Mouse (Mus musculus) urinary bladder, postnatal 10 days (tissue): ENCODE measurements around the gene C9orf72.

Source experiments
- DNase-seq: peaks from one replicate; pipeline ENCODE4 v3.0.0; 2022; ENCODE audit warnings: low spot score

Gene C9orf72

DNA sequence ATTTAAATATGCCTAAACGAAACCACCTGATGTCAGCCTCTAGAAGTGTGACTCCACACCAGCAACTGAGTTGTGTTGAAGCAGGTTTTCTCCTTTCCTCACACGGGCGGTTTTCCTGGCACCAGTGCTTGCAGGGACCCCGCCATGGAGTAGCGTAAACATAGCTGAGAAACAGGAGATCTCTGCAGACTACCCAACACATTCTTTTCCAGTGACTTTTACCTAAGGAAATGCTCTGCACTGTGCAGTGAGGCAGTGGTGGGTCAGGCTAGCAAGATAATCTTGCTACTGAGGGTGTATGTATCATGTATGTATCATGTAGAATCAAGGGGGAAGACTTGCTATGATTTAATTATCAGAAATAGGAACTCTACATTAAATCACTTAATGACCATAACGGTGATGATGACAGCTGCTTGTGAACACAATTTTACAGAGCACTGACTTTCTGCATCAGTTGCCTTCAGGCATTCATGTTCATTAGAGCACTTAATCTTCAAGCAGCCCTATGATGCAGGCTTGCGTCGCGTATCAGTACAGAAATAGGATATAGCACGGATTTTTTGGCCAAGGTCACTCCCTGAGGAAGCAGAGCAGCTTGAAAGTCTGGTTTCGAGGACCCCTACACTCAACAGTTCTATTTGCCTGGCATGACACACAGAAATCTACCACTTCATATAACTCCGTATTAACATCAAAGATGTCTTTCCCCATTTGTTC lies 47.9 kb downstream of the C9orf72 start:
- no peak for DNase-seq

GRCm38 (mm10) chr4:35175566-35175965 lies 50.4 kb downstream of the C9orf72 start:
- DNase-seq: no peak

GRCm38 (mm10) chr4:35173551-35173950 lies 52.4 kb downstream of the C9orf72 start:
- DNase-seq: no peak

DNA sequence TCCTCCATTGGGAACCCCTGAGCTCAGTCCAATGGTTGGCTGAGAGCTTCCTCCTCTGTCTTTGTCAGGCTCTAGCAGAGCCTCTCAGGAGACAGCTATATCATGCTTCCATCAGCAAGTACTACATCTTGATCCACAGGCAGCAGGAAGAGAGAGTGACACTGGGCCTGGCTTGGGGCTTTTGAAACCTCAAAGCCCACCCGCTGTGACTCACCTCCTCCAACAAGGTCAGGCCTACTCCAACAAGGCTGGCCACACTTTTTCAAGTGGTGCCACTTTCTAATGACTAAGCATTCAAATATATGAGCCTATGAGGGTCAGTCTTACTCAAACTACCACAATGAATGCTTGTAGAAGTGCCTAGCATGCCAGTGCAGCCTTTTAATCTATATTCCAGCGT lies 53.5 kb downstream of the C9orf72 start:
- DNase-seq: no peak

DNA sequence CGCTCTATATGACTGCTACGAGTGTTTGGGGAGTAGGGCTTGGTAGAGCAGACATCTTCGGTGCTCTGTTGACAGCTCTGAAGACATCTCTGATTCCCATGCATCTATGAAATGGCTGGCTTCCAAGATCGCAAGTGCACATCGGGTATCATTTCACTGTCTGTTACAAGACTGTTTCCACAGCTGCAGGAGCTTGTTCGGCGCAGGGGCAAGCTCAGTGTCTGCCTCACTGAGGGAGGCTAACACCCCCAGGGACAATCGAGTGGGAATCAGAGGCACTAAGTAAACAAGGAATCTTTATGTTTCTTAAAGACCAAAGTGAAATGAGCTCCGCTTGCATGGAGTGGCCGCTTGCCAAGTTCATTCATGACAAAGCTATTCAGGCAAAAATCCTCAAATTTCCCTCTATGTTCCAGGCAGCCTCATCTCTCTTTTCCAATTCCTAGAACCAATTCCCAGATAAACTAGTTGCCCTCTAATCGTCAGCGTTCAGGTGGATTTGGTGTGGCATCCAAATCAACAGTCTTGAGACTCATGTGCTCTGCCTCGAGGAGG lies 56.3 kb downstream of the C9orf72 start:
- DNase-seq: no peak

DNA sequence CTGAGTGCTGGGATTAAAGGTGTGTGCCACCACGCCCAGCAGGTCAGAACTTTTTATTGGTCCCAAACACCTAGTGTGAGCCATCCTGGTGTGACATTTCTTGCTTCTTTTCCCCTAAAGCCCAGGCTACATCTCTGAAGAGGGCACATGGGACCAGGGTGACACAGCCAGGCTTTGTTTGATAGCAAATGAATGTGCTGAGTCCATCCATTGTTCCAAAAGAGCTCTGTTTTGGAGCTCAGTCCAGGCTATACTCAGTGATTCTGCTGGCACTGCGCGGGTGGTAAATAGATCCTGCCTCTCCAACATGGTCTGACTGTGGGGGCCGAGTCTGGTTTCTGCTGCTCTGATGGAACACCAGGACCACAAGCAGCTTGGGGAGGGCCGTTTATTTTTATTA lies 58.1 kb downstream of the C9orf72 start:
- DNase-seq: no peak

DNA sequence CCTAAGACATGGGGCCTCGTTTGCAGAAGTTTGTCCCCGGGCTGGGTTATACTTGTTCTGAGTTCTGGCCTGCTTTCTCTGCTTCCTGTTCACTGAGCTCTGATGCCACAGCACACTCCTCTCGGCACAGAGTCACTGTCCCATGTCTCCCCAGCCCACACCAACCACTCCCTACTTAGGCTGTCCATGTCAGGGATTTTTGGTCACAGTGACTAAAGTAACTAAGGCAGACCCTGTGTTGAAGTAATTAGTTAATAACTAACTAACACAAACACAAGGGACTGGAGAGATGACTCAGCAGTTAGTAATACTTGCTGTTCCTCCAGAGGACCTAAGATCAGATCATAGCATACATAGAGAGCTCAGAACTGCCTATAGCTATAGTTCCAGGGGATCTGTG lies 60.0 kb downstream of the C9orf72 start:
- DNase-seq: no peak

- DNase-seq: no peak
Measured at GRCm38 (mm10) chr4:35165275-35165674, 60.7 kb downstream of the C9orf72 start.

- DNase-seq: no peak
Measured at GRCm38 (mm10) chr4:35157815-35158214, 68.2 kb downstream of the C9orf72 start.

GRCm38 (mm10) chr4:35156751-35157611 lies 69.0 kb downstream of the C9orf72 start, which contains the start of gene Mob3b:
TSS of gene Mob3b (minus strand) at chr4:35157484.
- DNase-seq: peak; percentile 56

GRCm38 (mm10) chr4:35156149-35156611 lies 69.8 kb downstream of the C9orf72 start:
- DNase-seq: no peak

- no peak for DNase-seq
Measured at GRCm38 (mm10) chr4:35155132-35155922, 70.6 kb downstream of the C9orf72 start.

DNA sequence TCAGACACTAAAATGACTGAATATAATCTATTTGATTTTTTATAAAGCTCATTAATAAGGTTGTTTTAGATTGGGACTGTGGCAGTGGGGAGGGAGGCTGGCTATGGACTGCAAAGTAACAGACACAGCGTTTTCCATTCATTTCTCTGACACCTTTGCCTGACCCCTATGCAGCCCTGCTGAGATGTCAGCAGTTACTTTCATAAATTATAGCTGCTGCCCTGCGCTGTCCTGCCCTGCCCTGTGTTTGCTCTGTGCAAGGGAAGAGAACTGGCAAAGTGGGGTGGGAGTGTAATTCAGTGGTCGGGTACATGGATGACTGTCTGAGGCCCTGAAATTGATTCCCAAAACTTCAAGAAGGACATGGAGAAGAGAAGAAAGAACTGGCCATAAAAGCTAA lies 71.9 kb downstream of the C9orf72 start:
- DNase-seq: no peak

DNA sequence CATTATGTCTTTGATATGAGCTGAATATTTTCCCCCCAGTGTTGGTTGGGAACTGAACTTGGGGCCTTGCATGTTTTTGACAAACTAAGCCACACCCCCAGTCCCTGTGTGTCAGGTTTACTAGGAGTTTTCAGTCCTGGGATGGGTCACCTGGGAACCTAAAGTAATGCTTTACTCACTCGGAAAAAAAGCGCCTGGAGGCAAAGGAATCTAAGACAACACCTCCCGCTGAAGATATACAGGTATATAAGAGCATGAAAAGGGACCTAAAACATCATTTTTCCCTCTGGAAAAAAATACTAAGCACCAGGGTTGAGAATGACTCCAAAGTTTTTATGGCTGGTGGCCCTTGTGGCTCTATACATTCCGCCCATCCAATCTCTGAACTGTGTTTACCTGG lies 74.2 kb downstream of the C9orf72 start, which contains the start of gene Ifnk:
Gene Ifnk, plus strand, starts transcription at position 301 of the 400 bp plus-strand sequence.
- DNase-seq: no peak

- no peak for DNase-seq
Measured at GRCm38 (mm10) chr4:35150706-35151105, 75.3 kb downstream of the C9orf72 start.

DNA sequence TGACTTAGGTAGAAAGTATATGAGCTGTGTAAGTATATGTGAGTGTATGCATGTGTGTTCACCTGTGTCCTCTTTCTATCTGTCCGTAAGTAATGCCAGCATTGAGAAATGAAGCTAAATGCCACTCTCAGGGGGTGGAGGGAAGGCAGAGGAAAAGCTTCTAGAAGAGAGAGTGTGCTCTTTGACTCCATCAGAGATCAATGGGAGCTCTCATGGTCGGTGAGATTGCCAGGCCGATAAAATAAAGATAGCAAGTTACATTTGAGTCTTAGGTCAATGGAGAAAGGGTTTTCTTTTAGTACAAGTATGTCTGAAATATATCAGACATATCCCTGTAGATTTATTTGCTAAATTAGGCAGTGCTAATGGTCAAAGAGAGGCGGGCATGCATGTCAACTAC lies 77.6 kb downstream of the C9orf72 start:
- no peak for DNase-seq

DNA sequence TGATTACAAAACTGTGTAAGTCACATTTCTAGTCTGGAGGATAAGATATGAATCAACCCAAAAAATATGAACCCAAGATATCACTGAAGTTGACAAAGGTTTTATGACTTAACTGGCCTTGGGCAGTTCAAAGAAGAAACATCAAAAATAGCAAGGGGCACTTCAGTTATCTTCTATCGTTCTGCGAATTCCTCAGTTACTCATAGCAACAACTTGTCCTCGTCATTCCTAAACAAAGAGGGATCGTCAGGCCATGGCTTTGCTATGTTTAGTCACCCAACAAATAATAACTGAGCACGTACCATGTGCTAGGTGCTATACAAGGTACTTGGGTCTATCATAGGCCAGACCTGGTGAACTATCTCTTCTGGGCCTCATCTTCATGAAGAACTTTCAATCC lies 79.4 kb downstream of the C9orf72 start:
- no peak for DNase-seq

- no peak for DNase-seq
Measured at GRCm38 (mm10) chr4:35145726-35146125, 80.2 kb downstream of the C9orf72 start.

DNA sequence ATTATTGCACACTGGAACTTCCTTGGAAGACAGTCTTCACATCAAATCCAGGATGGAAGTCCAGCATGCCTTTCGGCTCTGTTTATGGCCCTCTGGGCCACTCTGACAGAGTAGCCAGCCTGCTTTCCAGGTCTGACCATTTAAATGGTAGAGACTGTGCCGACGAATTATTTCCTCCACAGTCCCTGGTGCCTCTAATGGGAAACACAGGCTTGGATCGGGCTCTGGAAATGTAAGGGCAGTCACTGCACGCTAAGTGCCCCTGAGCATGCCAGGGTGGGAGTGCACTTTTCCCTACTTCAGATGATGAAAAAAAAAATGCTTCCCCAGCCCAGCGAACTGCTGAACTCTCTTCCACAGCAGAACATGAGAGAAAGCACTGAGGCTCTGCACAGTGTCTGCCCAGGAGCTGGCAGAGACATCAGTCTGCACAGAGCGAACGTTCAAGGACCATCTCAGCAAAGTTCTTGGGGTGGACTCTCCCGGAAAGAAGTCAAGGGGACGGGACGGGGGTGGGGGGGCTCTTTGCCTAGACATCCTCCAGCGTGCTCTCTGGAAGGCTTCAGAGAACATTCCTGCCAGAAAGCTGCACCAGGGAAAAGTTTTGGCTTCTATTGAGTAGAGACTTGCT lies 82.4 kb downstream of the C9orf72 start:
- DNase-seq: no peak
